ENCODE assay signal across 12 mouse cellular contexts in genomic region chr10:93259826-93260225, GRCm38 (mm10).
"Had no signal": no experiment of that assay in that cellular context is flagged by ENCODE, and none has a peak within 500 bp of the region (broad histone marks: within the 10 kb centered on the region; RNA-seq: fewer than 3 reads in every experiment).

No protein-coding gene starts in this region.

- H3K27me3 ChIP-seq: limb, embryonic 15.5 days; liver, embryonic 12.5 days; neural tube, embryonic 12.5 days had no signal

- DNase-seq: kidney, adult 8-10 months; layer of hippocampus, adult 9-11 months; lung, embryonic 14.5 days; lung, postnatal 10 days; midbrain, embryonic 14.5 days; thymus, adult 2 months; thymus, postnatal 25 days had no signal

- H3K4me3 ChIP-seq: limb, embryonic 15.5 days; liver, embryonic 12.5 days; midbrain, embryonic 10.5 days; neural tube, embryonic 12.5 days had no signal

- H3K9ac ChIP-seq: limb, embryonic 15.5 days; liver, embryonic 12.5 days; lung, embryonic 14.5 days; neural tube, embryonic 12.5 days had no signal

- H3K4me2 ChIP-seq: limb, embryonic 15.5 days; liver, embryonic 12.5 days; lung, embryonic 14.5 days; neural tube, embryonic 12.5 days had no signal

- ATAC-seq: liver, embryonic 12.5 days had no signal

- H3K36me3 ChIP-seq: neural tube, embryonic 12.5 days had no signal

- H3K27ac ChIP-seq: kidney, postnatal 0 days; limb, embryonic 15.5 days; liver, embryonic 12.5 days; midbrain, embryonic 10.5 days; neural tube, embryonic 12.5 days had no signal

- H3K9me3 ChIP-seq: limb, embryonic 15.5 days; liver, embryonic 12.5 days; midbrain, embryonic 10.5 days; neural tube, embryonic 12.5 days had no signal
